Mouse (Mus musculus) ES-Bruce4 (cell line): ENCODE measurements around the gene Zfp568.

Experiments used
- CTCF ChIP-seq: IDR thresholded peaks from one replicate; pipeline ENCODE4 v1.8.1; 2011; ENCODE audit warnings: low read depth, low read length
- EP300 ChIP-seq: IDR thresholded peaks from 2 replicates; pipeline ENCODE4 v1.6.1; 2011; ENCODE audit warnings: low read depth, low read length; ENCODE audit not compliant: insufficient read depth
- POLR2A ChIP-seq: IDR thresholded peaks from one replicate; pipeline ENCODE4 v1.8.1; 2011; ENCODE audit warnings: low read length; ENCODE audit not compliant: insufficient read depth

GRCm38 (mm10) chr7:29995134-29995533 lies 11.4 kb downstream of the Zfp568 start:
- no peak for TF ChIP-seq POLR2A
- TF ChIP-seq EP300, result no peak
- TF ChIP-seq CTCF, result no peak
